Mouse (Mus musculus) lung, postnatal 0 days (tissue): ENCODE results near the gene Ilf3.

Experiments used
- CTCF ChIP-seq: IDR thresholded peaks from 2 replicates; pipeline ENCODE4 v1.5.1; 2016; ENCODE audit warnings: antibody characterized with exemption, mild to moderate bottlenecking
- EP300 ChIP-seq: IDR thresholded peaks from 2 replicates; pipeline ENCODE4 v1.6.1; 2016; ENCODE audit warnings: antibody characterized with exemption, mild to moderate bottlenecking, control low read depth

DNA sequence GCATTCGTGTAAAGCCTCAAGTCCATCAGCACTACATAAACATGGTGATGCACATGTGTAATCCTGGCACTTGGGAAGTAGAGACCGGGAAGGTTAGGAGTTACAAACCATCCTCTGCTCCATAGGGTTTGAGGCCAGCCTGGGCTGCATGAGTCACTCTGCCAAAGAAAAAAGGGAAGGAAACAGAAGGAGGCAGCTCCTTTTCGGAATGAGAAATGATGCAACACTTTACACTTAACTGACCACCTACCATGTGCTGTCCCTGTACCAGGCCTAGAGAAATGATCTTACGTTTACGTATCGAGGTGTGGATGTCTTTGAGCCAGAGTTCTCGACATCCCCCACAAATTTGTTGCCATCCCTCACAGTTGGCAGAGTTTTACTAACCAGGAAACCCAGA lies 85.3 kb downstream of the Ilf3 start:
- TF ChIP-seq CTCF (no peak), EP300 (no peak)
